Mouse (Mus musculus): ENCODE data around the gene Ptbp3.

Ptbp3 gene

GRCm38 (mm10) chr4:59429128-59429527 lies 120.0 kb downstream of the Ptbp3 start:
- no peak for DNase-seq

DNA sequence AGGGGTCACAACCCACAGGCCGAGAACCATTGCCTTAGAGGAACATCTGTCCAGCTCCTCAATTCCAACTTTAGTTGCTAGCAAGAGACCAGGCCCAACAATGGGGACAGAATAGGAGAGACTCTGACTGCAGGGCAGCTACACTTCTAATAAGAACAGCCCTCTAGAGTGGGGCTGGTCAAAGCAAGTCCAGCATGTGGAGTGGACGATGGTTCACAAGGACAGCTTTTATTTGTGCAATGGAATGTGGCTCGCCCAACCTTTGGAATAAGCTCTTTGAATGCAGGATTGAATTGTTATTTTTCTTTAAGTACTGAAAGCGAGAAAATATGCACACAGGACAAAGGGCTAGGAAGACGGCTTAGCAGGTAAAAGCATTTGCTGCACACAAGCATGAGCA lies 122.7 kb downstream of the Ptbp3 start:
- DNase-seq = no peak

DNA sequence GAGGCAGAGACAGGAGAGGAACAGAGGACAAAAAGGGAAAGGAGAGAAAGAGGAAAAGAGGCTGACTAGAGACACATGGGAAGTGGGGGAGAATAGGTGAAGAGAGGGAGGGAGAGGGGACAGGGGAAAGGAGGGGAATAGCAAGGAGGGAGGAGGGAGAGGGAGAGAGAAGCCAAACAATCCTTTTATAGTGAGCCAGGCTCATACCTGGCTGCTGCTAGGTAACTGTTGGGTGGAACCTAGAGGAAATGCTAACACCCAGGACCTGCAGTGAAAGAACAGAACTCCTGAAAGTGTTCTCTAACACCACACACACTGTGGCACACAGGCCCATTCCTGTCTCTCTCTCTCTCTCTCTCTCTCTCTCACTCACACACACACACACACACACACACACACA lies 126.4 kb downstream of the Ptbp3 start:
- DNase-seq = no peak

DNA sequence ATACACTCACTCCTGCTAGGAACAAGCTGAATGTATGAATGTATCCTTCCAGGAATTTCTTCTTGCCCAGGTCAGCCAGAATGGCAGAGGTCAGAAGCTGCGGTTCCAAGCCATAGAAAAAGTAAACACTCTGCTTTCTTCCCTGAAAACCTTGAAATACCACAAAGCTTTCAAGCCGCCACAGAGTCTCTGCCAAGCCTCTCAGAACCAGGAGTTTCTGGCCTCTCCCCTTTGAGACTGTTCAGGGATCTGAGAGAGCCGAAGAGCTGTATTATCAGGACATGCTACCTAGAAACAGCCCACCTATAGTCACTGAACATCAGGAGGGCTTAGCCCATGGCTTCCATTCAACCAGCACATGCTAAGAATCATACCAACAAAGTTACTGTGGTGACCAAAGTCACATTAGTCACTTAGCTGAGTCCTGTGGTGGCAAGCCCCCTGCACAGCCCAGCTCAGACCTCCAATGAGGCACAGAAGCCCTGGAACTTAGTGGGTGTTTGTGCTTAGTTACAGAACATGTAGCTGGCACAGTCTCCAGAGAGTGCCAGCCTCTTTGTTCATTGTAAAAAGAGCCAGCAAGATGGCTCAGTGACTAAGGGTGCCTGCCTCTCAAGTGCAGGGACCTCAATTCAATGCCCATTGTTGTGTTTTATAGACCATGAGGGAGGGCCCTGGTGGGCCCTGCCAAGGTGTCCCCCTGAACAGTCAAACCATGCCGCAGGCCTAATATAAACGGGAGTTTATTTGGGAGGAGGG lies 127.0 kb downstream of the Ptbp3 start:
- DNase-seq = no peak
